In the genomic region with DNA sequence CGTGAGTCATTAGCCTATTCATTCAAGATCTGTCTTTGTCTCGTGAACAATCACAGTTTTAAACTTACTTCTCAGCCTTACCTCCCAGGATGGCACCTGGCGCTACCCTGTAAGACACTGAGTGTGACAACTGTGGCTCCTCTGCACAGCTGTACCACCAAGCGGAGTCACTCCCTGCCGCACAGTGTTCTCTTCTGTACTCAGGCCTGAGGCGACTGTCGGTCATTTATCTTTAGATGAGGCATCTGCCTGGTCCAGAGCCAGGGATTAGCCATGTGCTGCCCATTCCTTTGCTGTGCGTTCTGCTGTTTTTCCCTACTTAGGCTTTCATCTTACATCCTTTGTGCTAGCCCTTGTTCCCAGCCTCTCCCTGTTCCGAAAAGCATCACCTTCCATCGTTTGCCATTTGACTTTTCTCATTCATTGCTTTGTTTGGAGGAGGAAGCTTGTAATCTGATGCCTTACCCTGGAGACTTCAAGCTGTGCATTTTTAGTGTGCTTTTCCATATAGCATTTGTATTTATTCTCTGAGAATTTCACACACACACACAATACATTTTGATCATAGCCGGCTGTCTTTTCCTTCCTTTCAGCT, we compare ENCODE assay signal across 12 mouse cellular contexts. TPM values are rescaled to one million over a fixed set of nuclear protein-coding genes. Genes with fewer than 3 reads are reported as not detected.
DNase-seq lines count a peak whose midpoint lies in the region; ATAC-seq lines count a peak whose summit lies in the region.
"Had no signal": no experiment of that assay in that cellular context is flagged by ENCODE, and none has a peak within 500 bp of the region (broad histone marks: within the 10 kb centered on the region; RNA-seq: fewer than 3 reads in every experiment).

No protein-coding gene starts in this region.

- H3K27ac ChIP-seq in lung, embryonic 16.5 days (ENCODE audit: low read length): peak overlapping the region; percentile 21; the same call in 1 of the 2 replicates
- H3K27ac ChIP-seq in hindbrain, embryonic 11.5 days (ENCODE audit: low read depth, low read length): no peak overlapping the region
- no peak overlapping the region for H3K27ac ChIP-seq in neural tube, embryonic 14.5 days (ENCODE audit: low read depth, low read length)
- H3K27ac ChIP-seq: intestine, embryonic 15.5 days; liver, embryonic 13.5 days had no signal

- no peak overlapping the region for H3K4me3 ChIP-seq in lung, embryonic 16.5 days (ENCODE audit: low read length)
- no peak overlapping the region for H3K4me3 ChIP-seq in hindbrain, embryonic 11.5 days (ENCODE audit: low read depth, low read length)
- H3K4me3 ChIP-seq in neural tube, embryonic 14.5 days (ENCODE audit: low read depth, low read length): no peak overlapping the region
- H3K4me3 ChIP-seq: intestine, embryonic 15.5 days; liver, embryonic 13.5 days had no signal

- DNase-seq in lung, postnatal 10 days: no peak
- DNase-seq in adrenal gland, postnatal 36 days: peak; percentile 65 to 70
- peak; percentile 44 for DNase-seq in hindbrain, embryonic 11.5 days (ENCODE audit: low spot score)
- no peak for DNase-seq in heart, postnatal 4 days
- no peak for DNase-seq in spleen, postnatal 4 days (ENCODE audit: low spot score in 2 of 2)
- DNase-seq: cerebellum, postnatal 25 days; liver, embryonic 13.5 days had no signal

- 47% methylated on average over 11 of the region's 11 CpGs for WGBS in lung, embryonic 16.5 days
- WGBS in hindbrain, embryonic 11.5 days: 30% methylated on average over 11 of the region's 11 CpGs
- 21% methylated on average over 11 of the region's 11 CpGs for WGBS in neural tube, embryonic 14.5 days

- no peaks in the 10 kb centered on the region for H3K36me3 ChIP-seq in lung, embryonic 16.5 days (ENCODE audit: control insufficient read depth, insufficient read depth, low read length)
- no peaks in the 10 kb centered on the region for H3K36me3 ChIP-seq in hindbrain, embryonic 11.5 days (ENCODE audit: control insufficient read depth, insufficient read depth, low read length)
- no peaks in the 10 kb centered on the region for H3K36me3 ChIP-seq in neural tube, embryonic 14.5 days (ENCODE audit: control insufficient read depth, insufficient read depth, low read length)
- H3K36me3 ChIP-seq: intestine, embryonic 15.5 days; liver, embryonic 13.5 days had no signal

- H3K9me3 ChIP-seq in lung, embryonic 16.5 days (ENCODE audit: control insufficient read depth, low read length): no peaks in the 10 kb centered on the region
- no peaks in the 10 kb centered on the region for H3K9me3 ChIP-seq in hindbrain, embryonic 11.5 days (ENCODE audit: control insufficient read depth, low read length)
- H3K9me3 ChIP-seq in neural tube, embryonic 14.5 days (ENCODE audit: control insufficient read depth, low read length): no peaks in the 10 kb centered on the region
- H3K9me3 ChIP-seq: intestine, embryonic 15.5 days; liver, embryonic 13.5 days had no signal

- 0 out of 2 replicates have a peak, but pooled peaks have one; percentile 20 for ATAC-seq in lung, embryonic 16.5 days (ENCODE audit: low read depth)
- ATAC-seq in hindbrain, embryonic 11.5 days (ENCODE audit: low FRiP score): peak; percentile 83
- peak; percentile 58; the same call in 1 of the 2 replicates for ATAC-seq in neural tube, embryonic 14.5 days (ENCODE audit: low read depth)
- ATAC-seq: intestine, embryonic 15.5 days had no signal

- H3K4me2 ChIP-seq in lung, embryonic 16.5 days (ENCODE audit: low read depth, low read length): no peak overlapping the region
- H3K4me2 ChIP-seq in hindbrain, embryonic 11.5 days (replicated peaks; ENCODE audit: low read depth, low read length): no peak overlapping the region
- no peak overlapping the region for H3K4me2 ChIP-seq in neural tube, embryonic 14.5 days (ENCODE audit: low read depth, low read length)
- H3K4me2 ChIP-seq: intestine, embryonic 15.5 days; liver, embryonic 13.5 days had no signal

- no peak overlapping the region for H3K9ac ChIP-seq in lung, embryonic 16.5 days (ENCODE audit: low read length)
- H3K9ac ChIP-seq in hindbrain, embryonic 11.5 days (ENCODE audit: low read depth, low read length): no peak overlapping the region
- H3K9ac ChIP-seq in neural tube, embryonic 14.5 days (replicated peaks; ENCODE audit: low read depth, low read length): no peak overlapping the region
- H3K9ac ChIP-seq: intestine, embryonic 15.5 days; liver, embryonic 13.5 days had no signal

- peaks cover 7% of the 10 kb centered on the region for H3K4me1 ChIP-seq in lung, embryonic 16.5 days (replicated peaks; ENCODE audit: control insufficient read depth, insufficient read depth, low read length)
- no peaks in the 10 kb centered on the region for H3K4me1 ChIP-seq in hindbrain, embryonic 11.5 days (replicated peaks; ENCODE audit: control insufficient read depth, insufficient read depth, low read length)
- H3K4me1 ChIP-seq in neural tube, embryonic 14.5 days (ENCODE audit: control insufficient read depth, insufficient read depth, low read length): no peaks in the 10 kb centered on the region
- H3K4me1 ChIP-seq: intestine, embryonic 15.5 days; liver, embryonic 13.5 days had no signal

- H3K27me3 ChIP-seq in lung, embryonic 16.5 days (ENCODE audit: control insufficient read depth, insufficient read depth, low read depth, low read length): no peaks in the 10 kb centered on the region
- H3K27me3 ChIP-seq in hindbrain, embryonic 11.5 days (ENCODE audit: control insufficient read depth, insufficient read depth, low read length): no peaks in the 10 kb centered on the region
- no peaks in the 10 kb centered on the region for H3K27me3 ChIP-seq in neural tube, embryonic 14.5 days (ENCODE audit: control insufficient read depth, insufficient read depth, low read length)
- H3K27me3 ChIP-seq: intestine, embryonic 15.5 days; liver, embryonic 13.5 days had no signal

RNA-seq across cellular contexts. Expression of gene Adh7, which starts 2.1 kb away (rescaled TPM):
- 0.50 and 1.5 TPM in 2 replicates for polyA plus RNA-seq in lung, embryonic 16.5 days (2015; fragmentation: Nextera tagmentation; extraction: Ambion mirVana)
- 10 to 100 TPM in 1 of 2 experiments, 1 to 10 TPM in 1; 8.7 to 55.5 TPM for total RNA-seq in adrenal gland, postnatal 36 days (2021)
- polyA plus RNA-seq in hindbrain, embryonic 11.5 days (2014; fragmentation: Nextera tagmentation; extraction: Ambion mirVana): 0.08 and 0.22 TPM in 2 replicates
- 0.54 and 0.77 TPM in 2 replicates for polyA plus RNA-seq in neural tube, embryonic 14.5 days (2014; fragmentation: Nextera tagmentation; extraction: Ambion mirVana)
- total RNA-seq in heart, postnatal 4 days (2021): not detected

RNA-seq across cellular contexts. Expression of gene 4930579F01Rik, which starts 21.9 kb away (rescaled TPM):
- polyA plus RNA-seq in lung, embryonic 16.5 days (2015; fragmentation: Nextera tagmentation; extraction: Ambion mirVana): 0.15 TPM in 1 of 2 replicates, not detected in the other
- not detected for total RNA-seq in adrenal gland, postnatal 36 days (2021)
- not detected in 2 replicates for polyA plus RNA-seq in hindbrain, embryonic 11.5 days (2014; fragmentation: Nextera tagmentation; extraction: Ambion mirVana)
- not detected in 2 replicates for polyA plus RNA-seq in neural tube, embryonic 14.5 days (2014; fragmentation: Nextera tagmentation; extraction: Ambion mirVana)
- not detected for total RNA-seq in heart, postnatal 4 days (2021)
- polyA plus RNA-seq: frontal cortex, adult 2 months; liver, embryonic 13.5 days; small intestine, adult 2 months had no signal

RNA-seq across cellular contexts. Expression of gene Adh1, which starts 45.3 kb away (rescaled TPM):
- polyA plus RNA-seq in lung, embryonic 16.5 days (2015; fragmentation: Nextera tagmentation; extraction: Ambion mirVana): 1,307 and 1,323 TPM in 2 replicates
- total RNA-seq in adrenal gland, postnatal 36 days (2021): 1,000 to 10,000 TPM; 2,463 to 7,675 TPM
- polyA plus RNA-seq in hindbrain, embryonic 11.5 days (2014; fragmentation: Nextera tagmentation; extraction: Ambion mirVana): 0.29 and 0.59 TPM in 2 replicates
- polyA plus RNA-seq in neural tube, embryonic 14.5 days (2014; fragmentation: Nextera tagmentation; extraction: Ambion mirVana): 0.62 and 2.2 TPM in 2 replicates
- 10 to 100 TPM; 13.3 to 13.5 TPM for total RNA-seq in heart, postnatal 4 days (2021)

Comparison
In these comparisons a context has a peak if more than half of its experiments do, and no peak if none do; other contexts are left out.
1. ATAC-seq: peak in every context shown above with its lines; median percentile 83 in hindbrain, embryonic 11.5 days; 58 in neural tube, embryonic 14.5 days; 20 in lung, embryonic 16.5 days.
2. DNase-seq: peak in adrenal gland, postnatal 36 days (2 of 2) and hindbrain, embryonic 11.5 days (single experiment); none in lung, postnatal 10 days (single experiment), heart, postnatal 4 days (single experiment) and spleen, postnatal 4 days (0 of 2).
3. RNA of gene Adh1, which starts 45.3 kb away (polyA plus RNA-seq): 1,307 to 1,323 TPM in lung, embryonic 16.5 days; 0.62 to 2.2 TPM in neural tube, embryonic 14.5 days and 0.29 to 0.59 TPM in hindbrain, embryonic 11.5 days; every median in the first group is over 100 times any median in the second.